Mouse (Mus musculus): ENCODE results near the gene Aftph.

- TF ChIP-seq CTCF (IDR thresholded peaks at IDR 0.05; ENCODE audit: extremely low read depth, insufficient read depth, insufficient read length, insufficient replicate concordance) (no peak), POLR2A (IDR thresholded peaks at IDR 0.05; ENCODE audit: low read depth, low read length) (no peak)
These were observed 85.3 kb downstream of the Aftph start for GRCm38 (mm10) chr11:20655795-20656710.
